Mouse (Mus musculus): Measurements from ENCODE around the gene D11Wsu47e.
A peak's percentile ranks its signal among the peaks of the same experiment; 100 is the strongest.
"Not testable (repeated sequence)": the region's sequence is repeated elsewhere in the genome, so short reads cannot be mapped to it uniquely, and the experiment has no call there.

DNA sequence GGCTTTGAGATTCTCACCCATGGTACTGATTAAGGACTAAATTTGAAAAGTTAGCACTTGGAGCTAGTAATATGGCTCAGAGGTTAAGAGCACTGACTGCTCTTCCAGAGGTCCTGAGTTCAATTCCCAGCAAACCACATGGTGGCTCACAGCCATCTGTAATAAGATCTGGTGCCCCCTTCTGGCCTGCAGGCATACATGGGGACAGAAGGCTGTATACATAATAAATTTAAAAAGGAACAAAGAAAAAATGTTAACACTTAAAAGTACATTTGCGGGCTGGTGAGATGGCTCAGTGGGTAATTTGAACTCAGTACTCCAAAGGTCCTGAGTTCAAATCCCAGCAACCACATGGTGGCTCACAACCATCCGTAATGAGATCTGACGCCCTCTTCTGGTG is 24.0 kb upstream of the D11Wsu47e start:
- TF ChIP-seq CTCF (IDR thresholded peaks at IDR 0.05), result 0 out of 2 replicates have a peak, but pooled peaks have one; percentile 31
- TF ChIP-seq EP300 (IDR thresholded peaks at IDR 0.05), result not testable (repeated sequence)
